Mouse (Mus musculus): Measurements from ENCODE around the gene Vmn1r12. TPM values are rescaled to one million over a fixed set of nuclear protein-coding genes. Genes with fewer than 3 reads are reported as not detected.

The Vmn1r12 gene
- polyA plus RNA-seq (2021; fragmentation: Nextera tagmentation): not detected in 2 replicates
- long read RNA-seq, experiment 1: 0 reads
- long read RNA-seq, experiment 2: 0 reads

DNA sequence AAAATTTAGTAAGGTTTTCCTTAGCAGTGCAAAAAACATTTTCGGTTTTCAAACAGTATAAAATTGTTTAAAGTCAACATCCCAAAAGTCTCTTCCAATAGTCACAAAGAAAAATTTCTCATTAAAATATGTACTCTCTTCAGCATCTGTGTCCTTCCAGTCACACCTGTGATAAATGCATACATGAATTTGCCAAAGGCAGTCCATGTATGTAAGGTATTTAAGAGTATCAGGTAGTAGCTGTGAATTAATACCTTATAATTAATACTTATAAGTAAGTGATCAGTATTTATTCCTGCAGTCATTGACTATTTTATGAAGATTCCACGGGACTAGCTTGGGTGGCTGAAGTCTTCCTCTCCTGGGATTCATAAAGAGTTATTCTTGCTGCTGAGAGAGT is at the start of gene Vmn1r12:
Gene Vmn1r12, plus strand, starts transcription at position 301 of the 400 bp plus-strand sequence.

DNA sequence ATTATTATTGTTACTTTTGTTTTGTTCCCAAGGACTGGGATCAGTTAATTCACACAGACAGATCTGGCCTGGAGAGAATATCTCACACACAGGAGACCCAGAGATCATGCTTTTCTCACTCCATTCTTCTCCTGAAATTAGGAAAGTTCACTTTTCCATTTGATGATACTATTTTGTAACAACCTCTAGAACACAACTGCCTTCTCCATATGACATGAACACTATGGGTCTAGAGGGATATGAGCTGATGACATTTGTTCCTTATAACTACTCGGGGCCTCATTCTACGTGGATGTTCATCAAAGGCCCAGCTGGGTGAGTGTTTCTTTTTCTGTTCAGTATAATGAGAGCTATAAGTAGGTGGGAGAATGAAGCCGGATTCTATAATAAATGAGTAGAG is 47.6 kb upstream of the Vmn1r12 start, which contains the start of gene Vmn1r10:
Gene Vmn1r10, plus strand, starts transcription at position 301 of the 400 bp plus-strand sequence.

DNA sequence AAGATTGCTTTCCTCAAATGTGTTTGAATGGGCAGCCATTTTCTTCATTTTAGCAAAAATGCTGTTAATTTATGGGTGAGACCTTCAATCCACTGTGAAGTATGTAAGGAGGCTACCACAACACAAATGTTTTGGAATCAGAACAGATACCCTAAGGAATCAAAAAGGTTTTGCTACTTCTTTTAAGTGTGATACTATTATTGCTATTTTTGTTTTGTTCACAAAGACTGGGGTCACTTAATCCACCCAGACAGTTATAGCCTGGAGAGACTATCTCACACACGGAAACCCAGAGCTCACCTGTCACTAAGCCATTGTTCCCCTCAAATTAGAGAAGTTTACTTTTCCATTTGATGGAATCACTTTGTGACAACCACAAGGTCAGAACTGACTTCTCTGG is 23.6 kb upstream of the Vmn1r12 start, which contains the start of gene Vmn1r11:
Gene Vmn1r11, plus strand, starts transcription at position 301 of the 400 bp plus-strand sequence.

DNA sequence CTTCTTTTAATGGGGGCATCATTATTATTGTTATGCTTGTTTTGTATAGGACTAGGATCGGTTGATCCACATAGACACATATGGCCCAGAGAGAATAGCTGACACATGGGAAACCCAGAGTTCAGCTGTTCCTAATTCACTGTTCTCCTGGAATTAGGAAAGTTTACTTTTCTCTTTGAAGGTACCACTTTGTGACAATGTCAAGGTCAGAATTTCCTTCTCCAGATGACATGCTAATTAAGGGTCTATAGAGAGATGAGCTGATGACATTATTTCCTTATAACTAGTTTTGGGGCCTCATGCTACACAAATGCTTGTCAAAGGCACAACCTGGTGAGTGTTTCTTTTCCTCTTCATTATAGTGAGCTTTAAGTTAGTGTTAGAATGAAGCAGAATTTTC is 46.3 kb downstream of the Vmn1r12 start, which contains the start of gene Vmn1r13:
Gene Vmn1r13, plus strand, starts transcription at position 301 of the 400 bp plus-strand sequence.

Other genes starting within 250 kb of the Vmn1r12 start
- 93.8 and 101 TPM in 2 replicates for gene Nt5c3, start 233.0 kb upstream of the Vmn1r12 start, polyA plus RNA-seq (2021; fragmentation: Nextera tagmentation)
- 0.13 and 0.38 TPM in 2 replicates for gene Vmn1r4, start 232.9 kb upstream of the Vmn1r12 start, polyA plus RNA-seq (2021; fragmentation: Nextera tagmentation)
- gene Vmn1r5, start 186.6 kb upstream of the Vmn1r12 start, polyA plus RNA-seq (2021; fragmentation: Nextera tagmentation): not detected in 2 replicates
- gene Vmn1r6, start 159.7 kb upstream of the Vmn1r12 start, polyA plus RNA-seq (2021; fragmentation: Nextera tagmentation): not detected in 2 replicates
- gene Vmn1r7, start 131.6 kb upstream of the Vmn1r12 start, polyA plus RNA-seq (2021; fragmentation: Nextera tagmentation): not detected in 2 replicates
- not detected in 2 replicates for gene Vmn1r8, start 124.6 kb upstream of the Vmn1r12 start, polyA plus RNA-seq (2021; fragmentation: Nextera tagmentation)
- not detected in 2 replicates for gene Vmn1r9, start 90.1 kb upstream of the Vmn1r12 start, polyA plus RNA-seq (2021; fragmentation: Nextera tagmentation)
- gene Vmn1r10, start 47.5 kb upstream of the Vmn1r12 start, polyA plus RNA-seq (2021; fragmentation: Nextera tagmentation): not detected in 2 replicates
- gene Vmn1r11, start 23.5 kb upstream of the Vmn1r12 start, polyA plus RNA-seq (2021; fragmentation: Nextera tagmentation): not detected in 2 replicates
- not detected in 2 replicates for gene Vmn1r13, start 46.4 kb downstream of the Vmn1r12 start, polyA plus RNA-seq (2021; fragmentation: Nextera tagmentation)
- gene Vmn1r14, start 74.8 kb downstream of the Vmn1r12 start, polyA plus RNA-seq (2021; fragmentation: Nextera tagmentation): not detected in 2 replicates
- not detected in 2 replicates for gene Vmn1r15, start 101.0 kb downstream of the Vmn1r12 start, polyA plus RNA-seq (2021; fragmentation: Nextera tagmentation)
- not detected in 2 replicates for gene Vmn1r16, start 172.6 kb downstream of the Vmn1r12 start, polyA plus RNA-seq (2021; fragmentation: Nextera tagmentation)
- not detected in 2 replicates for gene Vmn1r17, start 206.8 kb downstream of the Vmn1r12 start, polyA plus RNA-seq (2021; fragmentation: Nextera tagmentation)
- gene Vmn1r18, start 238.9 kb downstream of the Vmn1r12 start, polyA plus RNA-seq (2021; fragmentation: Nextera tagmentation): not detected in 2 replicates
- not detected in 2 replicates for gene Vmn1r19, start 246.9 kb downstream of the Vmn1r12 start, polyA plus RNA-seq (2021; fragmentation: Nextera tagmentation)